Mouse (Mus musculus) ovary, postnatal 36 days (tissue): Measurements from ENCODE around the gene Rgl3.

Source experiments
- DNase-seq: peaks from one replicate; pipeline ENCODE4 v3.0.0; 2022; ENCODE audit warnings: low spot score, mixed read lengths

The Rgl3 gene

DNA sequence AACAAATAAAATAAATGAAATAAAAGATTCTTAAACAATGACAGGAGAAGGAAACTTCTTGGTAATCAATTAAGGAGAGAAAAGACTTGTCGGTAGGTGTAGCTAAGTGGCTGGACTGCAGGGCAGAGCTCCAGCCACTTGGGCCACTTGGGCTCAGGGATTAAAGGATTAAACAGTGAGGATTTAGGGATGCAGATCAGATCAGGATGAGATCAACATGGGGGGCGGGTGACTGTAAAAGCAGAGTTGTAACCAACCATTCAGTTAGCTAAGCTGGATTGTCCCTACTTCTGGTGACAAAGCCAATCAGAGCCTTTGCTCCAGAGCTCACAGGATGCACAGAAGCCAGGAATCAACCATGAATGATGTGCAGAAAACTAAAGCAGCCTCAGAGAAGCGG is 5.3 kb downstream of the Rgl3 start:
- no peak for DNase-seq

- no peak for DNase-seq
These were observed 10.7 kb downstream of the Rgl3 start for GRCm38 (mm10) chr9:21978398-21979128.

DNA sequence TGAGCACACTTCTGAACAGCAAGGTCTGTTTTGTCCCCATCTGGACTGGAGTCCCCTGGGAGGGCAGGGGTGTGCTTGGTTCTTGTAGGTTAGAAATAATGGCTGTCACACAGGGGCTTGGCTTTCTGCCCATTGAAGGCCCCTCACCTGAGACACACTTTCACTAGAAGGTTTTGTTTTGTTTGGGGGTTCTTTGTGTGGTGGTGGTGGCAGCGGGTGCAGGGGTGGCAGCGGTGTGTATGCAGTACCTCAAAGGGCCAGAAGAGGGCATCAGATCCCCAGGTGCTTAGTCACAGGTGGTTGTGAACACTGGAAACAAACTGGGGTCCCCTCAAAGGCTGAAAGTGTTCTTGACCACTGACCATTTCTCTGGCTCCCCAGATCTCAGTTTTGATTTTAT is 11.3 kb downstream of the Rgl3 start:
- DNase-seq, result no peak

DNA sequence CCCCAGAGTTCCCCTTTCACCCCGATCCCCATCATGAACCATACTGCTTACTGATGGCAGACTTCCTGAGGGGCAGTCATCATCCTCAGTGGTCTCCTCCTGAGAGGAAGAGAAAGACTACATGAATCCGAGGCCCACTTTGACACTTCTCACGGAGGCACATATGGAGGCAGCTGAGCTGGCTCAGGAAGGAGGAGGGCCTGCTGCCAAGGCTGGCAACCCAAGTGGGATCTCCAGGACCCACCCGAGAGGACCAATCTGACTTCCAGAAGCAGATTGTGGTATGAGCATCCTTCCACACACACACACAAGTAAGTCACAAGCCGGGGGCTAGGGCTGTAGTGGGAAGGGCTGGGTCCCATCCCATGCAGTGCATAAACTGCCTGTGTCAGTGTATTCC is 11.9 kb downstream of the Rgl3 start:
- no peak for DNase-seq

GRCm38 (mm10) chr9:21976626-21977175 is 12.5 kb downstream of the Rgl3 start:
- no peak for DNase-seq

DNA sequence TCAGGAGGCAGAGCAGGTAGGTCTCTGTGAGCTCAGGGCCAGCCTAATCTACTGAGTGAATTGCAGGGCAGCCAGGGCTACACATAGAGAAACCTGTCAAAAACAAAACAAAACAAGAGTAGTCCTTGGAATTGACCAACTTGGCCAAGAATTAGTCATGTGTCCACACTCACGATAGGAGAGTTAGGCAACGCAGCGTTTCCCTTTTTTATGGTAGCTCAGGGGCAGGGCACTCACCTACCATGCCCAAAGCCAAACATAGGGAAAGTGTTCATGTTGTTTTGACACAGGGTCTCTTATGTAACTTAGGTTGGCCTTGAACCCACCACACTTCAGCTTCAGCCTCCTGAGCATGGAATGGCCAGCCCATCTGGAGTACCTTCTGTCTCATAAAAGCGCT is 19.9 kb downstream of the Rgl3 start:
- no peak for DNase-seq

GRCm38 (mm10) chr9:21968883-21969282 is 20.4 kb downstream of the Rgl3 start:
- no peak for DNase-seq

DNA sequence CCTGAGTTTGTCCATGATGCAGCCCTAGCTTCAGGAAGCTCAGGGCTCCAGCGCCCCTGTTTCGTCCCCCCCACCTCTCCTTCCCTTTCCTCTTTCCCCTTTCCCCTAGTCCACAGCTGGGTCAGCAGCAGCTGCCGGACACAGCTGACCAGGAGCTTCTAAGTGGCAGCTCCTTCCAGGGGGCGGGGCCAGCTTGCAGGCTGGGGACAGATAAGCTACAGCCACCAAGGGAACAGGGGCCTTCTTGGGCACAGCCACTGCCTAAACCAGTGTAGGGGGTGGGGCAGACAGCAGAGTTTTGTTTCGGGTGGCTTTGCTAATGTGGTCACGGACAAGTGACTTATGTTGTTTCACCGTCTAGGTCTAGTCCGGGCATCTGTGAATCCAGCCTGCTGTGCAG is 25.8 kb downstream of the Rgl3 start, which contains the start of gene Epor:
Gene Epor (minus strand): TSS at position 90 of the 400 bp plus-strand sequence.
- peak; percentile 28 for DNase-seq

DNA sequence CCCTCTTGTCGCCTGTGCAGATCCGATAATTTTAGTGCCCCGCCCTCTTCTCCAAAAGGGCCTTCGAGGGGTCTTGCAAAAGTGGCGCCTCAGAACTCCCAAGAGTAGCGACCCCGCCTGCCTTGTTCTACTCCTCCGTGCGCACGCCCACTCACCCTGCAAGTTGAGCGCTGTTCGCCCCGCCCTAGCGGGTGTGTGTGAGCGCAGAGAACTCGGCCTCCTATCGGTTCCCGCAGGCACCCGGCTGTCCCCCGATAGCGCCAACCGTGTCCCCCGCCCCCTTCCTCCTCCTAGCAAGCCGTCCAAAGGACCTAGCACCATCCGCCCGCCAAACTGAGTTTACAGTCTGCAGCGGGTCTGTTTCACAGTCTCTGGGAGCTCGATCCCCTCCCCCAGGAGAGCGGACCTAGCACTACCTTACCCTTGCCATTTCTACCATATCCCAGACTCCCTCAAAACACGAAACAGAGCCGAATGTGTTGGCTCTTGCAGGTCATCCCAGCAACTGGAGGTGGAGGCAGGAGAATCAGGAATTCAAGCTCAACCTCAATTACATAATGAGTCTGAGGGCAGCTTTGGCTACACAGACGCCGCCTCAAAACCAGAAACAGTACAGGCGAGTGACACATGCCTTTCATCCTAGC is 26.7 kb downstream of the Rgl3 start:
- DNase-seq, result peak; percentile 63

DNA sequence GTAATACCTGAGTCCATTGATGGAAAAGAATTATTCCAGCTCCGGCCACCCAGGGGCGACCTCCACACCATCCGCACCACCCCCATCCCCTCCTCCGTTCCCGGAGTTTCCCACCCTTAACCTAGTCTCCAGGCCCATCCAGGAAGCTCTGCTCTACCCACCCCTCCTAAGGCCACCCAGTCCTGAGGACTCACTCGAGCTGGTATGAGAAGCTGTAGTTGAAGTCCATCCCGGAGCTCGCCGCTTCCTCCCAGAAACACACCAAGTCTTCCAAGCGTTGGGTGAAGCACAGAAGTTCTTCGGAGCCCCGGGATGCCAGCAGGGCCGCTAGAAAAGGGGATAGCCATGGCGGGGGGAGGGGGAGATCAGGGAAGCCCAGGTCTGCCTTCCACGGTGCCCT is 27.2 kb downstream of the Rgl3 start:
- no peak for DNase-seq

- DNase-seq, result no peak
These were observed 27.8 kb downstream of the Rgl3 start for GRCm38 (mm10) chr9:21961366-21961980.

DNA sequence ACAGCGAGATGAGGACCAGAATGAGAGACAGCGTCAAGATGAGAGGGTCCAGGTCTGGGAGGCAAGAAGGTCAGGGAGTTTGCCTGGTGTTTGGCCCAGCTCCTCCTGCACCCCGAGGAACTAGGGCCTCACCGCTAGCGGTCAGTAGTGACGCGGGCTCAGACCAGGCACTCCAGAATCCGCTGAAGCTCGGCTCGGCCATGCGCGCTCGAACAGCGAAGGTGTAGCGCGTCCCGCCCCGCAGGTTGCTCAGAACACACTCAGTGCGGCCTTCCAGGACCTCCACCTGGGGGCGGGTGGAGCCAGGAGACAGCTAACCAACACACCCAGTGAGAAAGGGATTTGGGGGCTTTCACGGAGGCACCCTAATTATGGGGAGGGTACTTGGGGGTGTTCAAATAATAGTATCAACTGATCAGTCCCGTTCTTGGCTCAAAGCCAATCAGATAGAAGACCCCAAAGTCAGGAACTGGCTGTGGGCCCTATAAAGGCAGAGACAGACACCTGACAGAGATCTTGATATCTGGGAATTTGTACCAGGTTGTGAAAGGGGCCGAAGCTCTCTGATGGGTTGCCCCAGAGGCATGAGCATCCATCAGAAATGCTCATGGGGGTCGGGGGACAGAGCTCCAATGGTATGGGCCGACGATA is 28.6 kb downstream of the Rgl3 start:
- DNase-seq, result peak; percentile 31

- DNase-seq, result no peak
These were observed 29.1 kb downstream of the Rgl3 start for GRCm38 (mm10) chr9:21960135-21960534.

GRCm38 (mm10) chr9:21959244-21959643 is 30.0 kb downstream of the Rgl3 start:
- DNase-seq, result no peak

- DNase-seq, result no peak
These were observed 30.9 kb downstream of the Rgl3 start for GRCm38 (mm10) chr9:21958372-21958771.

- peak; percentile 97 for DNase-seq
These were observed 33.5 kb downstream of the Rgl3 start, which contains the start of gene Swsap1 for GRCm38 (mm10) chr9:21955570-21956281. Swsap1 (plus strand) TSS chr9:21955755.

GRCm38 (mm10) chr9:21955225-21955569 is 34.0 kb downstream of the Rgl3 start:
- DNase-seq, result no peak

- DNase-seq, result no peak
These were observed 34.6 kb downstream of the Rgl3 start for GRCm38 (mm10) chr9:21954635-21955034.

- DNase-seq, result no peak
These were observed 35.6 kb downstream of the Rgl3 start for GRCm38 (mm10) chr9:21953600-21953999.

GRCm38 (mm10) chr9:21951977-21952376 is 37.3 kb downstream of the Rgl3 start:
- DNase-seq, result no peak

DNA sequence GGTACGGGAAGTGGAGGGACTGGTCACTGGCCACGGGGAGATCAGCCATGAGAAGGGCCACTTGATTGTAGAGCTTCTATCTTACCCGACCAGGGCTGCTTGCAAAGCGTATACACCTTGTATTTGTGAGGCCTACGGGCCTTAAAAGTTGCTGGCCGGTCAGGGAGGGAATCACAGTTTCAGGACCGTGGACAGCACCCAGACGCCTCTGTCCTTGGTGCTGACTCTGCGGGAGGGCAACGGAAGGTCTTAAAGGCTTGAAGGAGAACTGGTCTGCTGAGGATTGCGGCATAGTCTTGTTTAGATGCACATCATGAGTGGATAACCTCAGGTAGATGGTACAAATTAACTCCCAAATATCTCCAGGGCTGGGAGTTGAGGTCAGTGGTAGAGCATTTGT is 38.9 kb downstream of the Rgl3 start:
- DNase-seq, result peak; percentile 72

DNA sequence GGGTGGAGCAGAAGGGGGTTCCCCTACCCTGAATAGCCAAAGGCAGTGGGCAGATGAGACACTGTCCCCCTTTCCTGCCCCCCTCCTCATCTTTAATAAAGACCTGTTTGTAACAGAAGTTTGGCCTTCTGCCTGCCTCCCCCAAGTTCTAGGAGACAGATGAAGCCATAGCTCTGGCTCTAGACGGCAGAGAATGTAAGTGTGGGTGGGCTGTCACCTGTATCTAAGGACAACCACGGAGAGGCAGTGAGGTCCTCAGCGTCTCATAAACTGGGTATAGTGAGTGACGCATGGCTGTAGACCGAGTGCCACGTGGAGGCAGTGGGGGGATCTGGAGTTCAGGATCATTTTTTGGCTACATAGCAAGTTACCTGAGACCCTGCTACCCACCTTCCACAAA is 40.5 kb downstream of the Rgl3 start:
- no peak for DNase-seq
